Mouse (Mus musculus) limb, embryonic 14.5 days (tissue): Measurements from ENCODE around the gene Dolpp1. TPM values are rescaled to one million over a fixed set of nuclear protein-coding genes. Genes with fewer than 3 reads are reported as not detected.

ENCODE experiments used
- ATAC-seq: fragments of 200-750 bp; cut with Nextera tagmentation; 2 replicates; pipeline ENCODE4 v1.8.0; 2017; ENCODE audit warnings: low read depth, moderate number of reproducible peaks, moderate TSS enrichment; ENCODE audit not compliant: low FRiP score
- DNase-seq: peaks from one replicate; pipeline ENCODE4 v3.0.0-alpha.2; 2015; ENCODE audit warnings: low spot score
- H3K27ac ChIP-seq: fragments of 300-500 bp; sonication (generic); replicated peaks from 2 replicates; pipeline ENCODE4 v1.5.1; 2014; ENCODE audit warnings: low read depth, mild to moderate bottlenecking, low read length, moderate library complexity, mixed read lengths
- H3K27me3 ChIP-seq: fragments of 300-500 bp; sonication (generic); 2 replicates; pipeline ENCODE4 v1.6.1; 2014; ENCODE audit warnings: low read length, mixed read lengths; ENCODE audit not compliant: control insufficient read depth, insufficient read depth
- H3K36me3 ChIP-seq: fragments of 300-500 bp; sonication (generic); 2 replicates; pipeline ENCODE4 v1.6.1; 2014; ENCODE audit warnings: mild to moderate bottlenecking, low read length, moderate library complexity, mixed read lengths; ENCODE audit not compliant: control insufficient read depth, insufficient read depth
- H3K4me1 ChIP-seq: fragments of 300-500 bp; sonication (generic); 2 replicates; pipeline ENCODE4 v1.6.1; 2014; ENCODE audit warnings: antibody characterized with exemption, low read length, mixed read lengths; ENCODE audit not compliant: control insufficient read depth, insufficient read depth
- H3K4me2 ChIP-seq: fragments of 300-500 bp; sonication (generic); replicated peaks from 2 replicates; pipeline ENCODE4 v1.6.1; 2014; ENCODE audit warnings: low read depth, mild to moderate bottlenecking, low read length, moderate library complexity; ENCODE audit not compliant: severe bottlenecking
- H3K4me3 ChIP-seq: fragments of 300-500 bp; sonication (generic); replicated peaks from 2 replicates; pipeline ENCODE4 v1.5.1; 2014; ENCODE audit warnings: low read length
- H3K9ac ChIP-seq: fragments of 300-500 bp; sonication (generic); 2 replicates; pipeline ENCODE4 v1.6.1; 2014; ENCODE audit warnings: mild to moderate bottlenecking, low read depth, low read length, moderate library complexity; ENCODE audit not compliant: severe bottlenecking
- H3K9me3 ChIP-seq: fragments of 300-500 bp; sonication (generic); 2 replicates; pipeline ENCODE4 v1.6.1; 2016; ENCODE audit warnings: low read length; ENCODE audit not compliant: control insufficient read depth
- POLR2A ChIP-seq: fragments of 200-500 bp; IDR thresholded peaks from 2 replicates; pipeline ENCODE4 v1.8.0; 2012; ENCODE audit warnings: inconsistent platforms, mild to moderate bottlenecking, moderate library complexity, borderline replicate concordance; ENCODE audit not compliant: insufficient read depth, insufficient read length; ENCODE audit errors: extremely low read depth
- WGBS: fragments of 180-500 bp; shearing (Covaris S2); extraction: QIAGEN DNeasy Blood & Tissue Kit; methylation state at CpG from one replicate; pipeline ENCODE4 v1.1.7; 2014; 5-methylcytosine and 5-hydroxymethylcytosine counted together
- polyA plus RNA-seq, 2 experiments: library from polyadenylated mRNA; depleted of rRNA in 1 of 2; stranded (reverse) in 1 of 2; unstranded in 1 of 2; fragments of >200 nt; fragmentation: Nextera tagmentation in 1 of 2; extraction: Ambion mirVana in 1 of 2; gene quantifications; 2 replicates each; pipeline versions ENCODE4 v1.2.1 to v1.2.3; 2012 to 2014

Gene Dolpp1
- polyA plus RNA-seq, 2 experiments = 31.8 to 49.8 TPM

DNA sequence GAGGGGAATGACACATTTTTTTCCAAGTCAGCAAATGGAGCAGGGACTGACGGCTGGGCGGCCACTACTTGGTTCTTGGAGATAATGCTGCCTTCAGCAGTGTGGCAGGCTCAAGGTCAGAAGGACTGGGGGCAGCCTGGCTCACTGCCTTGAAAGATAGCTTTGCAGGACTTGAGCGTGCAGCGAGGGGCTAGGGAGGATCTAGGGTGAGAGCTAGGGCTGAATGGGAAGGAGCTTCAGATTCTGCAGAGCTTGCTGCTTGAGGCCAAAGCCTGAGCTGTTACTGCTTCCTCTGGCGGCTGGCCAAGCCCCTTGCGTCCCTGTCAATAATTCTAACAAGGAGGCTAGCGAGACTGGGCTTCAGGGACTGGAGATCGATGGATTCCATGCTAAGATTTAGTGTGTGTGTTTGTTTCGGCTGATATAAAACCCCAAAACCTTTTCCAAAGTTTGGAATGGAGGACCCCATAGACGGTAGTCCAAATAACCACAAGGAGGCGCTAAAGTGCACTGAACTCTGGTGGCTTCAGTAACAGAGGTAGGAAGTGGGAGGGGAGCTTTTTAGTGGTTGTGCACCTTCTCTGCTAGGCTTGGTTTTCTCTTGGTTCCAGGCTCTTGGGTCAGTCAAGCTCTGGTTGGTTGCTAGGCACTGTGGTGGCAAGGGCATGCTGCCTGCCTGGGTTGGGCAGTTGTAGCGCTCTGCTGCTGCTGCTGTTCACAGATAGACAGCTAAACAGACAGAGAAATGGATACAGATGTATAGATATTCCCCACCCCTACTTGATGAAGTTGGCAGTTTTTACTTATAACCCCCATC, 48.9 kb downstream of the Dolpp1 start:
- Histone ChIP-seq H3K4me2 (peak overlapping the region; percentile 44), H3K36me3 (peaks cover 61% of the 10 kb centered on the region), H3K9me3 (no peaks in the 10 kb centered on the region), H3K27me3 (no peaks in the 10 kb centered on the region), H3K4me3 (peak overlapping the region; percentile 22), H3K27ac (peak overlapping the region; percentile 96), H3K9ac (peak overlapping the region; percentile 46), H3K4me1 (peaks cover 55% of the 10 kb centered on the region)
- WGBS = 12% methylated on average over 12 of the region's 12 CpGs
- ATAC-seq (peak; percentile 69), DNase-seq (peak; percentile 97)
- no peak for TF ChIP-seq POLR2A

DNA sequence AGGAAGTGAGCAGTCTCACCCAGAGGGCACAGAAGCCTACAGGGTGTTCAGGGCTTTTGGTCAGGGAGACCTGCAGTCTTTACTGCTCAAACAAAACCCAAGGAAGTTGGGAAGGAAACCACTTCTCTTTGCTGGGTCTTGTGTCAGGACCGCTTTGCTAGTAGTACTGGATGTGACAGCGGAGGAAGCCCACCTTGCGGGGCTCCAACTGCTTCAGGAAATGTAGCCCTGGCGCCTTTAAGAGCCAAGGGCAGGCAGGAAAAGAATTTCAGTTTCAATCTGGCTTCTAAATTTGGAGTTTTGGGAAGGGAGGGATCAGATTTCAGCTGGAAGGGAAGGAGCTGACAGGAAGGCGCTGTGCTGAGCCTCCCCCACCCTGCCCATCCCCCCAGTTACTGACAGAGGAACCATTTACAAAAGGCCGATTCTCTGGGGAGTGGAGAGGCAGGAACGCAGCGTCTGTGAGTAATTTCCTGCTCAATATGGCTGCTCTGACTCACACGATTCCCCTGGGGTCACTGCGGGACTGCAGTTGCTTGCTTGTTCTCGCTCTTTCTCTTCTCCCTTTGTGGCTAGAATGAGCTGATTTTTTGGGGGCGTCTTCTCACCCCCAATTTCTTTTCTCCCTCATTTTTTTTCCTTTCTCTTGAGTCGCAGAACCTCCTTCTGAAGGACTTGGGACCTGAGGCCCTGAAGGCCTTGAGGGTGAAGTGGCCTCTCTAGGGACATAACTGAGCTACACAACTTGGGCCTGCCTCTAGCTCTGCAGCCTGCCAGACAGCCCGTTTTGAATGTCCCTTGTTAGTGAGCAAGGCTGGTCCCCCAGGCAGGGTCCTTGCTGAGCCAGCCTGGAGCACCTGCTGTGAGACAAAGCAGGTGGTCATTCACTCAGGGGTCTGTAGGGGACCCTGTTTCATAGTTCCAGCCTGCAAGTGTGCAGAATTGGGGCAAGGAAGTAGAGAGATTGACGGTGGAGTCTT, 49.8 kb downstream of the Dolpp1 start:
- Histone ChIP-seq H3K9ac (peak overlapping the region; percentile 46), H3K4me1 (peaks cover 55% of the 10 kb centered on the region), H3K9me3 (no peaks in the 10 kb centered on the region), H3K36me3 (peaks cover 70% of the 10 kb centered on the region), H3K27ac (peak overlapping the region; percentile 96), H3K4me3 (peak overlapping the region; percentile 22), H3K27me3 (no peaks in the 10 kb centered on the region), H3K4me2 (peak overlapping the region; percentile 44)
- TF ChIP-seq POLR2A = no peak
- WGBS = under 1% methylated on average over 15 of the region's 15 CpGs
- peak; percentile 99 for DNase-seq
- ATAC-seq = peak; percentile 80

GRCm38 (mm10) chr2:30442498-30442890, 50.4 kb downstream of the Dolpp1 start:
- peak overlapping the region; percentile 20 for H3K4me3 ChIP-seq
- WGBS = 41% methylated on average over 5 of the region's 5 CpGs

DNA sequence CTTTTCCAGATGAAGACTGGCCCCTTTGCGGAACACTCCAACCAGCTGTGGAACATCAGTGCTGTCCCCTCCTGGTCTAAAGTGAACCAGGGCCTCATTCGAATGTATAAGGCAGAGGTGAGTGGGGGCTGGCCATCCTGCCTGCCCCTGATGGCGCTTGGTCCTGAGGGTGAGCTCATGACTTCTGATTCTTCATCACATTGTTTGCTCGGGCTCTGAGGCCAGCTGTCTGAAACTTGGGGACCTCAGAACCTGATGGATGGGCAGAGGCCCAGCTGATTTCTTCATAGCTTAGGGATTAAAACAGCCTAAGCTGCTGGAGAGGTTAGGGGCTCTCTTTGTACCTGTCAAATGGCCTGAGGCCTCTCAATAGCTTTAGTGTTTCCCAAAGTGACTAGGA, 51.2 kb downstream of the Dolpp1 start:
- DNase-seq (no peak), ATAC-seq (no peak)
- H3K27ac ChIP-seq = peak overlapping the region; percentile 96
- H3K9ac ChIP-seq = peak overlapping the region; percentile 46; the same call in 1 of the 2 replicates
- H3K27me3 ChIP-seq = no peaks in the 10 kb centered on the region
- 73% methylated on average over 4 of the region's 4 CpGs for WGBS
- TF ChIP-seq POLR2A = no peak
- no peak overlapping the region for H3K4me3 ChIP-seq
- no peak overlapping the region; the same call in 1 of the 2 replicates for H3K4me2 ChIP-seq
- H3K9me3 ChIP-seq = no peaks in the 10 kb centered on the region
- peaks cover 55% of the 10 kb centered on the region for H3K4me1 ChIP-seq
- peaks cover 72% of the 10 kb centered on the region for H3K36me3 ChIP-seq

More at GRCm38 (mm10) chr2:30442498-30442890, 50.4 kb downstream of the Dolpp1 start:
- no peak for ATAC-seq
- peaks cover 55% of the 10 kb centered on the region for H3K4me1 ChIP-seq
- no peaks in the 10 kb centered on the region for H3K9me3 ChIP-seq
- H3K27ac ChIP-seq = peak overlapping the region; percentile 96
- no peak for DNase-seq
- peak overlapping the region; percentile 44 for H3K4me2 ChIP-seq
- H3K9ac ChIP-seq = peak overlapping the region; percentile 46
- TF ChIP-seq POLR2A = no peak
- no peaks in the 10 kb centered on the region for H3K27me3 ChIP-seq
- H3K36me3 ChIP-seq = peaks cover 73% of the 10 kb centered on the region

- Histone ChIP-seq H3K4me1 (peaks cover 55% of the 10 kb centered on the region), H3K27me3 (no peaks in the 10 kb centered on the region), H3K4me3 (no peak overlapping the region), H3K36me3 (peaks cover 68% of the 10 kb centered on the region), H3K9ac (0 out of 2 replicates have a peak overlapping the region, but pooled peaks have one; percentile 21), H3K9me3 (no peaks in the 10 kb centered on the region), H3K27ac (peak overlapping the region; percentile 96), H3K4me2 (no peak overlapping the region)
- ATAC-seq = no peak
- WGBS = 82% methylated on average over 5 of the region's 5 CpGs
- DNase-seq = no peak
- no peak for TF ChIP-seq POLR2A
Measured at GRCm38 (mm10) chr2:30444006-30444405, 52.0 kb downstream of the Dolpp1 start.
